Mouse (Mus musculus) gastrocnemius, adult 2 months (tissue): ENCODE results near the gene Sv2a. TPM values are rescaled to one million over a fixed set of nuclear protein-coding genes. Genes with fewer than 3 reads are reported as not detected.
"Not testable (repeated sequence)": the region's sequence is repeated elsewhere in the genome, so short reads cannot be mapped to it uniquely, and the experiment has no call there.

Experiments
- DNase-seq: peaks from one replicate; pipeline ENCODE4 v3.0.0; 2022
- H3K27ac ChIP-seq: fragments of 200-600 bp; 2 replicates; pipeline ENCODE4 v1.8.1; 2022; ENCODE audit warnings: mild to moderate bottlenecking
- H3K4me3 ChIP-seq: fragments of 200-600 bp; 2 replicates; pipeline ENCODE4 v1.8.1; 2022; ENCODE audit warnings: mild to moderate bottlenecking, moderate library complexity
- CTCF ChIP-seq: fragments of 200-600 bp; IDR thresholded peaks from 2 replicates; pipeline ENCODE4 v1.8.1; 2022; ENCODE audit warnings: antibody characterized with exemption, mild to moderate bottlenecking, moderate library complexity
- intact Hi-C: fragments of 180-260 bp; cut with DNase I; formaldehyde crosslinking; loops from one replicate; pipeline ENCODE4 v1.15.1; 2025
- total RNA-seq, 2 experiments: library from RNA; stranded (reverse); gene quantifications; 2 replicates each; pipeline ENCODE4 v1.2.3; 2021

Sv2a gene
- total RNA-seq, 2 experiments from 2014 or later: 0.25 to 0.26 TPM

GRCm38 (mm10) chr3:96161869-96162840 is 18.8 kb upstream of the Sv2a start, which contains the start of gene Mtmr11:
Gene Mtmr11, plus strand, starts transcription at chr3:96162004.
- intact Hi-C loops: no loop called here
- H3K4me3 ChIP-seq: peak within 1 kb of the TSS; percentile 77
- no peak for TF ChIP-seq CTCF
- peak within 1 kb of the TSS; percentile 88 for H3K27ac ChIP-seq
- DNase-seq: no peak

- no peak for TF ChIP-seq CTCF
- no peak for DNase-seq
- H3K4me3 ChIP-seq: peak overlapping the region; percentile 77
- intact Hi-C loops: no loop called here
- H3K27ac ChIP-seq: peak overlapping the region; percentile 88
Measured at GRCm38 (mm10) chr3:96163040-96163439, 17.9 kb upstream of the Sv2a start.

GRCm38 (mm10) chr3:96168466-96169158 is 12.3 kb upstream of the Sv2a start:
- no peak for TF ChIP-seq CTCF
- intact Hi-C loops: no loop called here
- DNase-seq: no peak
- Histone ChIP-seq H3K27ac (peak overlapping the region; percentile 100), H3K4me3 (peak overlapping the region; percentile 60)

GRCm38 (mm10) chr3:96170276-96170675 is 10.7 kb upstream of the Sv2a start:
- Histone ChIP-seq H3K27ac (peak overlapping the region; percentile 100), H3K4me3 (peak overlapping the region; percentile 99)
- intact Hi-C loops: loop anchor here (5.0 kb wide), 1 partner anchor 47 kb away; the partner anchor contains the start of genes Bola1 and Hist2h2ab
- DNase-seq: no peak
- no peak for TF ChIP-seq CTCF

GRCm38 (mm10) chr3:96170976-96171545 is 9.9 kb upstream of the Sv2a start:
- peak overlapping the region; percentile 100 for H3K27ac ChIP-seq
- H3K4me3 ChIP-seq: peak overlapping the region; percentile 99
- no peak for DNase-seq
- intact Hi-C loops: loop anchor here (5.0 kb wide), 1 partner anchor 46 kb away; the partner anchor contains the start of genes Bola1 and Hist2h2ab
- no peak for TF ChIP-seq CTCF

- H3K4me3 ChIP-seq: peak overlapping the region; percentile 99
- intact Hi-C loops: loop anchor here (5.0 kb wide), 1 partner anchor 46 kb away; the partner anchor contains the start of genes Bola1 and Hist2h2ab
- no peak for TF ChIP-seq CTCF
- H3K27ac ChIP-seq: peak overlapping the region; percentile 100
- no peak for DNase-seq
Measured at GRCm38 (mm10) chr3:96171583-96172196, 9.3 kb upstream of the Sv2a start.

- DNase-seq: peak; percentile 90
- intact Hi-C loops: loop anchor here (5.0 kb wide), 1 partner anchor 45 kb away; the partner anchor contains the start of genes Bola1 and Hist2h2ab
- H3K27ac ChIP-seq: peak within 1 kb of the TSS; percentile 100
- peak within 1 kb of the TSS; percentile 99 for H3K4me3 ChIP-seq
- TF ChIP-seq CTCF: no peak
Measured at GRCm38 (mm10) chr3:96172197-96173178, 8.5 kb upstream of the Sv2a start, which contains the start of gene Sf3b4. Gene Sf3b4, plus strand, starts transcription at chr3:96172332.

- no peak for TF ChIP-seq CTCF
- intact Hi-C loops: loop anchor here (5.0 kb wide), 1 partner anchor 44 kb away; the partner anchor contains the start of genes Bola1 and Hist2h2ab
- H3K27ac ChIP-seq: peak overlapping the region; percentile 100
Measured at GRCm38 (mm10) chr3:96173185-96173584, 7.8 kb upstream of the Sv2a start.

GRCm38 (mm10) chr3:96174042-96174441 is 6.9 kb upstream of the Sv2a start:
- not testable (repeated sequence) for H3K4me3 ChIP-seq, DNase-seq, H3K27ac ChIP-seq
- intact Hi-C loops: loop anchor here (5.0 kb wide), 1 partner anchor 43 kb away; the partner anchor contains the start of genes Bola1 and Hist2h2ab

More at GRCm38 (mm10) chr3:96173185-96173584, 7.8 kb upstream of the Sv2a start:
- peak overlapping the region; percentile 99 for H3K4me3 ChIP-seq
- DNase-seq: no peak

GRCm38 (mm10) chr3:96175251-96175650 is 5.7 kb upstream of the Sv2a start:
- Histone ChIP-seq H3K4me3 (no peak overlapping the region), H3K27ac (no peak overlapping the region)
- TF ChIP-seq CTCF: no peak
- DNase-seq: no peak
- intact Hi-C loops: no loop called here

GRCm38 (mm10) chr3:96178427-96178826 is 2.5 kb upstream of the Sv2a start:
- no peak overlapping the region for H3K27ac ChIP-seq
- TF ChIP-seq CTCF: no peak
- intact Hi-C loops: no loop called here
- DNase-seq: no peak
- H3K4me3 ChIP-seq: no peak overlapping the region
